Mouse (Mus musculus): ENCODE results near the gene Plekha6. TPM values are rescaled to one million over a fixed set of nuclear protein-coding genes. Genes with fewer than 3 reads are reported as not detected.
A peak's percentile ranks its signal among the peaks of the same experiment; 100 is the strongest.

Plekha6 gene
- polyA plus RNA-seq, 1 experiment from 2014 or later, result 17.4 TPM

- no peak for DNase-seq (ENCODE audit: low spot score)
- Histone ChIP-seq H3K27ac (peak overlapping the region; percentile 80; the same call in 1 of the 2 replicates), H3K27me3 (ENCODE audit: insufficient read depth, poor library complexity, severe bottlenecking) (peaks cover 26% of the 10 kb centered on the region), H3K4me1 (replicated peaks) (peaks cover 86% of the 10 kb centered on the region), H3K4me3 (no peak overlapping the region), H3K9me3 (no peaks in the 10 kb centered on the region), H3K36me3 (no peaks in the 10 kb centered on the region)
- WGBS, result 46% methylated on average over 6 of the region's 6 CpGs
Measured at GRCm38 (mm10) chr1:133197266-133197665, 33.3 kb downstream of the Plekha6 start.

GRCm38 (mm10) chr1:133199706-133200105 lies 35.7 kb downstream of the Plekha6 start:
- Histone ChIP-seq H3K27me3 (ENCODE audit: insufficient read depth, poor library complexity, severe bottlenecking) (peaks cover 18% of the 10 kb centered on the region), H3K4me1 (replicated peaks) (peaks cover 78% of the 10 kb centered on the region), H3K27ac (peak overlapping the region; percentile 77), H3K4me3 (no peak overlapping the region), H3K9me3 (no peaks in the 10 kb centered on the region), H3K36me3 (no peaks in the 10 kb centered on the region)
- DNase-seq (ENCODE audit: low spot score), result no peak
- WGBS, result 70% methylated on average over 7 of the region's 7 CpGs

GRCm38 (mm10) chr1:133201499-133201898 lies 37.5 kb downstream of the Plekha6 start:
- WGBS, result 58% methylated on average over 4 of the region's 4 CpGs
- DNase-seq (ENCODE audit: low spot score), result no peak
- H3K4me3 ChIP-seq, result no peak overlapping the region
- H3K27me3 ChIP-seq (ENCODE audit: insufficient read depth, poor library complexity, severe bottlenecking), result peaks cover 14% of the 10 kb centered on the region
- H3K36me3 ChIP-seq, result no peaks in the 10 kb centered on the region
- no peaks in the 10 kb centered on the region for H3K9me3 ChIP-seq
- H3K27ac ChIP-seq, result peak overlapping the region; percentile 75
- peaks cover 67% of the 10 kb centered on the region for H3K4me1 ChIP-seq (replicated peaks)

- Histone ChIP-seq H3K27ac (peak overlapping the region; percentile 69), H3K36me3 (no peaks in the 10 kb centered on the region), H3K9me3 (no peaks in the 10 kb centered on the region), H3K4me1 (replicated peaks) (peaks cover 62% of the 10 kb centered on the region), H3K4me3 (no peak overlapping the region), H3K27me3 (ENCODE audit: insufficient read depth, poor library complexity, severe bottlenecking) (peaks cover 12% of the 10 kb centered on the region)
- WGBS, result 49% methylated on average over 2 of the region's 2 CpGs
- no peak for DNase-seq (ENCODE audit: low spot score)
Measured at GRCm38 (mm10) chr1:133203701-133204100, 39.7 kb downstream of the Plekha6 start.

- no peaks in the 10 kb centered on the region for H3K9me3 ChIP-seq
- peak overlapping the region; percentile 69 for H3K27ac ChIP-seq
- DNase-seq (ENCODE audit: low spot score), result no peak
- H3K4me1 ChIP-seq (replicated peaks), result peaks cover 62% of the 10 kb centered on the region
- no peak overlapping the region for H3K4me3 ChIP-seq
- H3K36me3 ChIP-seq, result no peaks in the 10 kb centered on the region
- H3K27me3 ChIP-seq (ENCODE audit: insufficient read depth, poor library complexity, severe bottlenecking), result peaks cover 12% of the 10 kb centered on the region; the same call in 1 of the 2 replicates
- WGBS, result 73% methylated on average over 11 of the region's 11 CpGs
Measured at GRCm38 (mm10) chr1:133204341-133204849, 40.4 kb downstream of the Plekha6 start.

- peaks cover 15% of the 10 kb centered on the region; the same call in 1 of the 2 replicates for H3K27me3 ChIP-seq (ENCODE audit: insufficient read depth, poor library complexity, severe bottlenecking)
- DNase-seq (ENCODE audit: low spot score), result no peak
- H3K27ac ChIP-seq, result peak overlapping the region; percentile 64
Measured at GRCm38 (mm10) chr1:133204985-133205384, 41.0 kb downstream of the Plekha6 start.

GRCm38 (mm10) chr1:133208086-133208815 lies 44.2 kb downstream of the Plekha6 start:
- DNase-seq (ENCODE audit: low spot score), result no peak
- Histone ChIP-seq H3K36me3 (no peaks in the 10 kb centered on the region), H3K4me1 (replicated peaks) (peaks cover 70% of the 10 kb centered on the region), H3K27ac (no peak overlapping the region; the same call in 1 of the 2 replicates), H3K9me3 (no peaks in the 10 kb centered on the region), H3K4me3 (no peak overlapping the region), H3K27me3 (ENCODE audit: insufficient read depth, poor library complexity, severe bottlenecking) (peaks cover 14% of the 10 kb centered on the region; the same call in 1 of the 2 replicates)
- WGBS, result 78% methylated on average over 11 of the region's 11 CpGs

More at GRCm38 (mm10) chr1:133204985-133205384, 41.0 kb downstream of the Plekha6 start:
- Histone ChIP-seq H3K36me3 (no peaks in the 10 kb centered on the region), H3K9me3 (no peaks in the 10 kb centered on the region), H3K4me3 (no peak overlapping the region), H3K4me1 (replicated peaks) (peaks cover 62% of the 10 kb centered on the region)
- WGBS, result 77% methylated on average over 10 of the region's 10 CpGs

- peaks cover 70% of the 10 kb centered on the region for H3K4me1 ChIP-seq (replicated peaks)
- 80% methylated on average over 11 of the region's 11 CpGs for WGBS
Measured at GRCm38 (mm10) chr1:133209036-133209435, 45.0 kb downstream of the Plekha6 start.

GRCm38 (mm10) chr1:133209482-133209881 lies 45.5 kb downstream of the Plekha6 start:
- Histone ChIP-seq H3K27me3 (ENCODE audit: insufficient read depth, poor library complexity, severe bottlenecking) (peaks cover 17% of the 10 kb centered on the region; the same call in 1 of the 2 replicates), H3K4me3 (no peak overlapping the region), H3K27ac (peak overlapping the region; percentile 87), H3K4me1 (replicated peaks) (peaks cover 70% of the 10 kb centered on the region), H3K36me3 (no peaks in the 10 kb centered on the region), H3K9me3 (no peaks in the 10 kb centered on the region)
- WGBS, result 45% methylated on average over 7 of the region's 7 CpGs
- no peak for DNase-seq (ENCODE audit: low spot score)

More at GRCm38 (mm10) chr1:133209036-133209435, 45.0 kb downstream of the Plekha6 start:
- H3K9me3 ChIP-seq, result no peaks in the 10 kb centered on the region
- no peaks in the 10 kb centered on the region for H3K36me3 ChIP-seq
- peaks cover 14% of the 10 kb centered on the region; the same call in 1 of the 2 replicates for H3K27me3 ChIP-seq (ENCODE audit: insufficient read depth, poor library complexity, severe bottlenecking)
- H3K27ac ChIP-seq, result peak overlapping the region; percentile 87
- no peak for DNase-seq (ENCODE audit: low spot score)
- no peak overlapping the region for H3K4me3 ChIP-seq

- Histone ChIP-seq H3K27me3 (ENCODE audit: insufficient read depth, poor library complexity, severe bottlenecking) (peaks cover 16% of the 10 kb centered on the region; the same call in 1 of the 2 replicates), H3K27ac (peak overlapping the region; percentile 87), H3K9me3 (no peaks in the 10 kb centered on the region), H3K4me3 (0 out of 2 replicates have a peak overlapping the region, but pooled peaks have one; percentile 9), H3K4me1 (replicated peaks) (peaks cover 70% of the 10 kb centered on the region), H3K36me3 (no peaks in the 10 kb centered on the region)
- WGBS, result 33% methylated on average over 17 of the region's 17 CpGs
- no peak for DNase-seq (ENCODE audit: low spot score)
Measured at GRCm38 (mm10) chr1:133209901-133210516, 46.0 kb downstream of the Plekha6 start.

GRCm38 (mm10) chr1:133210766-133211165 lies 46.8 kb downstream of the Plekha6 start:
- no peak overlapping the region for H3K4me3 ChIP-seq
- DNase-seq (ENCODE audit: low spot score), result no peak
- no peaks in the 10 kb centered on the region for H3K36me3 ChIP-seq
- H3K4me1 ChIP-seq (replicated peaks), result peaks cover 73% of the 10 kb centered on the region
- H3K27me3 ChIP-seq (ENCODE audit: insufficient read depth, poor library complexity, severe bottlenecking), result peaks cover 12% of the 10 kb centered on the region; the same call in 1 of the 2 replicates
- peak overlapping the region; percentile 87 for H3K27ac ChIP-seq
- no peaks in the 10 kb centered on the region for H3K9me3 ChIP-seq
- WGBS, result 76% methylated on average over 7 of the region's 7 CpGs

GRCm38 (mm10) chr1:133212273-133212672 lies 48.3 kb downstream of the Plekha6 start:
- Histone ChIP-seq H3K27ac (peak overlapping the region; percentile 51), H3K27me3 (ENCODE audit: insufficient read depth, poor library complexity, severe bottlenecking) (peaks cover 12% of the 10 kb centered on the region; the same call in 1 of the 2 replicates), H3K36me3 (no peaks in the 10 kb centered on the region), H3K4me1 (replicated peaks) (peaks cover 88% of the 10 kb centered on the region), H3K4me3 (no peak overlapping the region), H3K9me3 (no peaks in the 10 kb centered on the region)
- DNase-seq (ENCODE audit: low spot score), result no peak
- 67% methylated on average over 4 of the region's 4 CpGs for WGBS

GRCm38 (mm10) chr1:133213098-133213497 lies 49.1 kb downstream of the Plekha6 start:
- DNase-seq (ENCODE audit: low spot score), result no peak
- no peaks in the 10 kb centered on the region for H3K9me3 ChIP-seq
- H3K4me3 ChIP-seq, result no peak overlapping the region
- no peaks in the 10 kb centered on the region for H3K36me3 ChIP-seq
- peak overlapping the region; percentile 71 for H3K27ac ChIP-seq
- peaks cover 93% of the 10 kb centered on the region for H3K4me1 ChIP-seq (replicated peaks)
- 78% methylated on average over 7 of the region's 7 CpGs for WGBS
- peaks cover 12% of the 10 kb centered on the region; the same call in 1 of the 2 replicates for H3K27me3 ChIP-seq (ENCODE audit: insufficient read depth, poor library complexity, severe bottlenecking)

All from hindbrain, embryonic 10.5 days (tissue).